17 mouse cellular contexts compared by ENCODE assay signal in genomic region chr2:72122410-72123223, GRCm38 (mm10).
DNase-seq lines count a peak whose midpoint lies in the region; ATAC-seq and TF ChIP-seq lines count a peak whose summit lies in the region.
"Had no signal": no experiment of that assay in that cellular context is flagged by ENCODE, and none has a peak within 500 bp of the region (broad histone marks: within the 10 kb centered on the region; RNA-seq: fewer than 3 reads in every experiment).

No protein-coding gene starts in this region.

- no peaks in the 10 kb centered on the region for H3K9me3 ChIP-seq in midbrain, embryonic 15.5 days
- H3K9me3 ChIP-seq in midbrain, embryonic 10.5 days (replicated peaks), result no peaks in the 10 kb centered on the region
- H3K9me3 ChIP-seq in forebrain, embryonic 13.5 days (replicated peaks), result no peaks in the 10 kb centered on the region
- H3K9me3 ChIP-seq in hindbrain, embryonic 16.5 days (ENCODE audit: control insufficient read depth, low read length), result no peaks in the 10 kb centered on the region
- H3K9me3 ChIP-seq in neural tube, embryonic 14.5 days (ENCODE audit: control insufficient read depth, low read length), result no peaks in the 10 kb centered on the region
- no peaks in the 10 kb centered on the region for H3K9me3 ChIP-seq in lung, postnatal 0 days (ENCODE audit: low read length)
- H3K9me3 ChIP-seq: embryonic facial prominence, embryonic 15.5 days; liver, embryonic 12.5 days; lung, embryonic 15.5 days had no signal

- no peak overlapping the region for H3K4me3 ChIP-seq in midbrain, embryonic 15.5 days
- no peak overlapping the region for H3K4me3 ChIP-seq in midbrain, embryonic 10.5 days
- H3K4me3 ChIP-seq in forebrain, embryonic 13.5 days, result no peak overlapping the region
- no peak overlapping the region for H3K4me3 ChIP-seq in hindbrain, embryonic 16.5 days (ENCODE audit: low read length)
- H3K4me3 ChIP-seq in neural tube, embryonic 14.5 days (ENCODE audit: low read depth, low read length), result no peak overlapping the region
- no peak overlapping the region for H3K4me3 ChIP-seq in cerebellum, adult 2 months (replicated peaks; ENCODE audit: insufficient read depth, low read depth, low read length)
- no peak overlapping the region for H3K4me3 ChIP-seq in lung, postnatal 0 days (ENCODE audit: low read depth, low read length)
- H3K4me3 ChIP-seq: embryonic facial prominence, embryonic 15.5 days; liver, embryonic 12.5 days; lung, embryonic 15.5 days had no signal

- no peaks in the 10 kb centered on the region for H3K27me3 ChIP-seq in midbrain, embryonic 15.5 days (replicated peaks)
- no peaks in the 10 kb centered on the region for H3K27me3 ChIP-seq in midbrain, embryonic 10.5 days (ENCODE audit: low read depth, poor library complexity, severe bottlenecking)
- no peaks in the 10 kb centered on the region for H3K27me3 ChIP-seq in forebrain, embryonic 13.5 days
- no peaks in the 10 kb centered on the region for H3K27me3 ChIP-seq in hindbrain, embryonic 16.5 days (replicated peaks; ENCODE audit: control insufficient read depth, insufficient read depth, low read length)
- no peaks in the 10 kb centered on the region for H3K27me3 ChIP-seq in neural tube, embryonic 14.5 days (ENCODE audit: control insufficient read depth, insufficient read depth, low read length)
- no peaks in the 10 kb centered on the region for H3K27me3 ChIP-seq in cerebellum, adult 2 months (ENCODE audit: control insufficient read depth, insufficient read depth, low read length)
- H3K27me3 ChIP-seq in lung, postnatal 0 days (replicated peaks; ENCODE audit: insufficient read depth, low read length), result no peaks in the 10 kb centered on the region
- H3K27me3 ChIP-seq: embryonic facial prominence, embryonic 15.5 days; liver, embryonic 12.5 days; lung, embryonic 15.5 days had no signal

- no peaks in the 10 kb centered on the region for H3K4me1 ChIP-seq in midbrain, embryonic 15.5 days
- H3K4me1 ChIP-seq in midbrain, embryonic 10.5 days, result no peaks in the 10 kb centered on the region
- peaks cover 27% of the 10 kb centered on the region for H3K4me1 ChIP-seq in forebrain, embryonic 13.5 days
- H3K4me1 ChIP-seq in hindbrain, embryonic 16.5 days (ENCODE audit: control insufficient read depth, insufficient read depth, low read depth, low read length), result peaks cover 2% of the 10 kb centered on the region; the same call in 1 of the 2 replicates
- H3K4me1 ChIP-seq in neural tube, embryonic 14.5 days (ENCODE audit: control insufficient read depth, insufficient read depth, low read length), result peaks cover 4% of the 10 kb centered on the region; the same call in 1 of the 2 replicates
- peaks cover 27% of the 10 kb centered on the region for H3K4me1 ChIP-seq in cerebellum, adult 2 months (ENCODE audit: control insufficient read depth, insufficient read depth, low read length)
- peaks cover 4% of the 10 kb centered on the region; the same call in 1 of the 2 replicates for H3K4me1 ChIP-seq in lung, postnatal 0 days (ENCODE audit: insufficient read depth, low read depth, low read length)
- H3K4me1 ChIP-seq: embryonic facial prominence, embryonic 15.5 days had no signal

- H3K9ac ChIP-seq in midbrain, embryonic 15.5 days, result no peak overlapping the region
- no peak overlapping the region; the same call in 1 of the 2 replicates for H3K9ac ChIP-seq in forebrain, embryonic 13.5 days
- H3K9ac ChIP-seq in hindbrain, embryonic 16.5 days (ENCODE audit: low read depth, low read length), result no peak overlapping the region
- H3K9ac ChIP-seq in neural tube, embryonic 14.5 days (replicated peaks; ENCODE audit: low read depth, low read length), result no peak overlapping the region
- H3K9ac ChIP-seq in lung, postnatal 0 days (replicated peaks; ENCODE audit: low read depth), result no peak overlapping the region
- H3K9ac ChIP-seq: embryonic facial prominence, embryonic 15.5 days; liver, embryonic 12.5 days; lung, embryonic 15.5 days had no signal

- WGBS in midbrain, embryonic 15.5 days, result 61% methylated on average over 14 of the region's 14 CpGs
- 93% methylated on average over 14 of the region's 14 CpGs for WGBS in midbrain, embryonic 10.5 days
- 30% methylated on average over 14 of the region's 14 CpGs for WGBS in forebrain, embryonic 13.5 days
- 42% methylated on average over 14 of the region's 14 CpGs for WGBS in hindbrain, embryonic 16.5 days
- WGBS in neural tube, embryonic 14.5 days, result 27% methylated on average over 14 of the region's 14 CpGs
- 82% methylated on average over 14 of the region's 14 CpGs for whole genome bisulfite sequencing in cerebellum, adult 2 months
- WGBS in lung, postnatal 0 days, result 91% methylated on average over 14 of the region's 14 CpGs

- peak overlapping the region; percentile 14; the same call in 1 of the 2 replicates for H3K4me2 ChIP-seq in midbrain, embryonic 15.5 days
- H3K4me2 ChIP-seq in forebrain, embryonic 13.5 days, result peak overlapping the region; percentile 47
- 0 out of 2 replicates have a peak overlapping the region, but pooled peaks have one; percentile 2 for H3K4me2 ChIP-seq in hindbrain, embryonic 16.5 days (ENCODE audit: low read length)
- peak overlapping the region; percentile 31 for H3K4me2 ChIP-seq in neural tube, embryonic 14.5 days (ENCODE audit: low read depth, low read length)
- H3K4me2 ChIP-seq in lung, postnatal 0 days (replicated peaks; ENCODE audit: low read depth, low read length), result no peak overlapping the region
- H3K4me2 ChIP-seq: embryonic facial prominence, embryonic 15.5 days; heart, embryonic 11.5 days; liver, embryonic 12.5 days; lung, embryonic 15.5 days had no signal

- TF ChIP-seq CTCF in cerebellum, adult 2 months (IDR thresholded peaks at IDR 0.05; ENCODE audit: borderline replicate concordance, insufficient read depth, low read depth, low read length), result no peak
- TF ChIP-seq CTCF in lung, postnatal 0 days (IDR thresholded peaks at IDR 0.05), result no peak

- no peak for TF ChIP-seq EP300 in lung, postnatal 0 days (IDR thresholded peaks at IDR 0.05)

- DNase-seq in midbrain, embryonic 10.5 days (ENCODE audit: low spot score), result no peak
- DNase-seq in cerebellum, adult 2 months, result no peak
- no peak for DNase-seq in adrenal gland, adult 8-10 months
- no peak for DNase-seq in lung, postnatal 0 days (ENCODE audit: low spot score)
- DNase-seq: cerebellum, adult 9-10 months; gastrocnemius, postnatal 25 days; heart, postnatal 36 days; kidney, postnatal 14 days had no signal

- H3K36me3 ChIP-seq in midbrain, embryonic 15.5 days (replicated peaks), result no peaks in the 10 kb centered on the region
- no peaks in the 10 kb centered on the region for H3K36me3 ChIP-seq in midbrain, embryonic 10.5 days
- no peaks in the 10 kb centered on the region for H3K36me3 ChIP-seq in forebrain, embryonic 13.5 days (ENCODE audit: poor library complexity, severe bottlenecking)
- no peaks in the 10 kb centered on the region for H3K36me3 ChIP-seq in hindbrain, embryonic 16.5 days (ENCODE audit: control insufficient read depth, insufficient read depth, low read length)
- H3K36me3 ChIP-seq in neural tube, embryonic 14.5 days (ENCODE audit: control insufficient read depth, insufficient read depth, low read length), result no peaks in the 10 kb centered on the region
- H3K36me3 ChIP-seq in lung, postnatal 0 days (ENCODE audit: insufficient read depth, low read length), result no peaks in the 10 kb centered on the region
- H3K36me3 ChIP-seq: embryonic facial prominence, embryonic 15.5 days; liver, embryonic 12.5 days; lung, embryonic 15.5 days had no signal

- TF ChIP-seq POLR2A in cerebellum, adult 2 months (IDR thresholded peaks at IDR 0.05; ENCODE audit: borderline replicate concordance, insufficient read depth, low read length), result no peak

- ATAC-seq in midbrain, embryonic 15.5 days (replicated peaks), result no peak
- peak; percentile 90 for ATAC-seq in forebrain, embryonic 13.5 days
- peak; percentile 37; the same call in 1 of the 2 replicates for ATAC-seq in hindbrain, embryonic 16.5 days
- ATAC-seq in neural tube, embryonic 14.5 days (ENCODE audit: low read depth), result peak; percentile 60; the same call in 1 of the 2 replicates
- no peak for ATAC-seq in lung, postnatal 0 days
- ATAC-seq: intestine, postnatal 0 days; liver, embryonic 12.5 days had no signal

- H3K27ac ChIP-seq in midbrain, embryonic 15.5 days, result no peak overlapping the region
- H3K27ac ChIP-seq in midbrain, embryonic 10.5 days (replicated peaks), result no peak overlapping the region
- H3K27ac ChIP-seq in forebrain, embryonic 13.5 days, result peak overlapping the region; percentile 70
- H3K27ac ChIP-seq in hindbrain, embryonic 16.5 days (ENCODE audit: low read depth, low read length), result no peak overlapping the region
- H3K27ac ChIP-seq in neural tube, embryonic 14.5 days (ENCODE audit: low read depth, low read length), result no peak overlapping the region
- no peak overlapping the region for H3K27ac ChIP-seq in cerebellum, adult 2 months (ENCODE audit: insufficient read depth, low read length)
- no peak overlapping the region for H3K27ac ChIP-seq in lung, postnatal 0 days (ENCODE audit: low read length)
- H3K27ac ChIP-seq: embryonic facial prominence, embryonic 15.5 days; liver, embryonic 12.5 days; lung, embryonic 15.5 days had no signal

Comparison
In these comparisons a context has a peak if more than half of its experiments do, and no peak if none do; other contexts are left out.
1. ATAC-seq: peak in forebrain, embryonic 13.5 days (single experiment), hindbrain, embryonic 16.5 days (single experiment) and neural tube, embryonic 14.5 days (single experiment); none in midbrain, embryonic 15.5 days (single experiment) and lung, postnatal 0 days (single experiment).